Mouse (Mus musculus) neural tube, embryonic 12.5 days (tissue): ENCODE measurements around the gene Wnt10a. TPM values are rescaled to one million over a fixed set of nuclear protein-coding genes. Genes with fewer than 3 reads are reported as not detected.
A peak's percentile ranks its signal among the peaks of the same experiment; 100 is the strongest.

Experiments
- ATAC-seq: fragments of 200-750 bp; cut with Nextera tagmentation; 2 replicates; pipeline ENCODE4 v1.8.0; 2017; ENCODE audit warnings: low read depth, mild to moderate bottlenecking, moderate TSS enrichment, moderate library complexity; ENCODE audit not compliant: low FRiP score
- H3K27ac ChIP-seq: fragments of 300-500 bp; sonication (generic); 2 replicates; pipeline ENCODE4 v1.5.1; 2016
- H3K27me3 ChIP-seq: fragments of 300-500 bp; sonication (generic); replicated peaks from 2 replicates; pipeline ENCODE4 v1.6.1; 2016; ENCODE audit warnings: mild to moderate bottlenecking
- H3K36me3 ChIP-seq: fragments of 300-500 bp; sonication (generic); 2 replicates; pipeline ENCODE4 v1.6.1; 2016; ENCODE audit warnings: mild to moderate bottlenecking
- H3K4me1 ChIP-seq: fragments of 300-500 bp; sonication (generic); 2 replicates; pipeline ENCODE4 v1.6.1; 2016
- H3K4me2 ChIP-seq: fragments of 300-500 bp; sonication (generic); replicated peaks from 2 replicates; pipeline ENCODE4 v1.6.1; 2016; ENCODE audit warnings: mild to moderate bottlenecking
- H3K4me3 ChIP-seq: fragments of 300-500 bp; sonication (generic); 2 replicates; pipeline ENCODE4 v1.5.1; 2016
- H3K9ac ChIP-seq: fragments of 300-500 bp; sonication (generic); 2 replicates; pipeline ENCODE4 v1.6.1; 2016; ENCODE audit warnings: mild to moderate bottlenecking
- H3K9me3 ChIP-seq: fragments of 300-500 bp; sonication (generic); 2 replicates; pipeline ENCODE4 v1.6.1; 2016; ENCODE audit warnings: mild to moderate bottlenecking
- WGBS: fragments of 180-500 bp; shearing (Covaris S2); methylation state at CpG from one replicate; pipeline ENCODE4 v1.1.7; 2016; 5-methylcytosine and 5-hydroxymethylcytosine counted together
- polyA plus RNA-seq: library from polyadenylated mRNA; unstranded; fragments of >200 nt; fragmentation: Nextera tagmentation; extraction: Ambion mirVana; gene quantifications from 2 replicates; pipeline ENCODE4 v1.2.1, GENCODE M21; 2016

Wnt10a gene
- polyA plus RNA-seq, 1 experiment from 2014 or later = 1.2 TPM

GRCm38 (mm10) chr1:74824518-74825302 lies 33.4 kb downstream of the Wnt10a start:
- no peaks in the 10 kb centered on the region for H3K27me3 ChIP-seq
- no peaks in the 10 kb centered on the region for H3K36me3 ChIP-seq
- H3K27ac ChIP-seq = 0 out of 2 replicates have a peak overlapping the region, but pooled peaks have one; percentile 6
- H3K9me3 ChIP-seq = no peaks in the 10 kb centered on the region
- no peak overlapping the region for H3K4me3 ChIP-seq
- peak; percentile 80 for ATAC-seq
- H3K4me2 ChIP-seq = no peak overlapping the region
- H3K4me1 ChIP-seq = peaks cover 5% of the 10 kb centered on the region; the same call in 1 of the 2 replicates
- WGBS = 10% methylated on average over 14 of the region's 14 CpGs
- no peak overlapping the region for H3K9ac ChIP-seq

- no peak for ATAC-seq
- Histone ChIP-seq H3K4me1 (peaks cover 3% of the 10 kb centered on the region; the same call in 1 of the 2 replicates), H3K9me3 (no peaks in the 10 kb centered on the region), H3K4me3 (no peak overlapping the region), H3K27ac (no peak overlapping the region), H3K9ac (no peak overlapping the region), H3K27me3 (no peaks in the 10 kb centered on the region), H3K36me3 (no peaks in the 10 kb centered on the region), H3K4me2 (no peak overlapping the region)
- 86% methylated on average over 9 of the region's 9 CpGs for WGBS
Measured at GRCm38 (mm10) chr1:74830061-74830460, 38.7 kb downstream of the Wnt10a start.

- no peak overlapping the region for H3K27ac ChIP-seq
- no peak for ATAC-seq
- no peak overlapping the region for H3K9ac ChIP-seq
- H3K27me3 ChIP-seq = no peaks in the 10 kb centered on the region
- H3K4me3 ChIP-seq = no peak overlapping the region
- H3K4me2 ChIP-seq = no peak overlapping the region
- no peaks in the 10 kb centered on the region for H3K36me3 ChIP-seq
- 77% methylated on average over 3 of the region's 3 CpGs for WGBS
- no peaks in the 10 kb centered on the region for H3K4me1 ChIP-seq
- no peaks in the 10 kb centered on the region for H3K9me3 ChIP-seq
Measured at GRCm38 (mm10) chr1:74833255-74833654, 41.9 kb downstream of the Wnt10a start.

GRCm38 (mm10) chr1:74843090-74843489 lies 51.8 kb downstream of the Wnt10a start:
- Histone ChIP-seq H3K36me3 (no peaks in the 10 kb centered on the region), H3K4me3 (no peak overlapping the region), H3K9ac (no peak overlapping the region), H3K27ac (no peak overlapping the region), H3K9me3 (no peaks in the 10 kb centered on the region), H3K27me3 (no peaks in the 10 kb centered on the region), H3K4me1 (no peaks in the 10 kb centered on the region), H3K4me2 (no peak overlapping the region)
- 91% methylated on average over 5 of the region's 5 CpGs for WGBS
- no peak for ATAC-seq

GRCm38 (mm10) chr1:74846341-74846740 lies 55.0 kb downstream of the Wnt10a start:
- WGBS = 49% methylated on average over 9 of the region's 9 CpGs
- H3K9ac ChIP-seq = no peak overlapping the region
- no peak overlapping the region for H3K4me3 ChIP-seq
- H3K4me1 ChIP-seq = peaks cover 11% of the 10 kb centered on the region
- no peak overlapping the region for H3K4me2 ChIP-seq
- H3K27me3 ChIP-seq = no peaks in the 10 kb centered on the region
- H3K36me3 ChIP-seq = no peaks in the 10 kb centered on the region
- H3K9me3 ChIP-seq = no peaks in the 10 kb centered on the region
- ATAC-seq = no peak
- no peak overlapping the region for H3K27ac ChIP-seq

- Histone ChIP-seq H3K4me3 (no peak overlapping the region), H3K27ac (no peak overlapping the region), H3K4me2 (no peak overlapping the region), H3K27me3 (0 out of 2 replicates have a peak, but pooled peaks cover 6% of the 10 kb centered on the region), H3K4me1 (peaks cover 22% of the 10 kb centered on the region), H3K9me3 (no peaks in the 10 kb centered on the region), H3K36me3 (no peaks in the 10 kb centered on the region), H3K9ac (no peak overlapping the region)
- 42% methylated on average over 5 of the region's 5 CpGs for WGBS
- no peak for ATAC-seq
Measured at GRCm38 (mm10) chr1:74848946-74849345, 57.6 kb downstream of the Wnt10a start.

- Histone ChIP-seq H3K27me3 (peaks cover 11% of the 10 kb centered on the region), H3K4me1 (peaks cover 28% of the 10 kb centered on the region), H3K4me3 (no peak overlapping the region), H3K9ac (no peak overlapping the region), H3K9me3 (no peaks in the 10 kb centered on the region), H3K4me2 (no peak overlapping the region), H3K27ac (no peak overlapping the region), H3K36me3 (no peaks in the 10 kb centered on the region)
- ATAC-seq = no peak
- WGBS = 35% methylated on average over 6 of the region's 6 CpGs
Measured at GRCm38 (mm10) chr1:74850251-74850650, 58.9 kb downstream of the Wnt10a start.

- WGBS = 15% methylated on average over 6 of the region's 6 CpGs
- H3K36me3 ChIP-seq = no peaks in the 10 kb centered on the region
- peaks cover 37% of the 10 kb centered on the region for H3K4me1 ChIP-seq
- H3K4me3 ChIP-seq = no peak overlapping the region
- ATAC-seq = no peak
- no peaks in the 10 kb centered on the region for H3K9me3 ChIP-seq
- H3K27ac ChIP-seq = 0 out of 2 replicates have a peak overlapping the region, but pooled peaks have one; percentile 10
- H3K9ac ChIP-seq = no peak overlapping the region
- H3K27me3 ChIP-seq = peaks cover 19% of the 10 kb centered on the region
- peak overlapping the region; percentile 25; the same call in 1 of the 2 replicates for H3K4me2 ChIP-seq
Measured at GRCm38 (mm10) chr1:74851001-74851775, 59.9 kb downstream of the Wnt10a start.

Other genes starting within 250 kb of the Wnt10a start
- gene Plcd4, start 248.6 kb upstream of the Wnt10a start, polyA plus RNA-seq = 2.2 and 2.9 TPM in 2 replicates
- gene Usp37, start 247.2 kb upstream of the Wnt10a start, polyA plus RNA-seq = 30.2 and 33.1 TPM in 2 replicates
- gene Zfp142, start 203.3 kb upstream of the Wnt10a start, polyA plus RNA-seq = 8.5 and 10.3 TPM in 2 replicates
- gene Bcs1l, start 203.2 kb upstream of the Wnt10a start, polyA plus RNA-seq = 17.3 and 19.4 TPM in 2 replicates
- 35.5 and 37.8 TPM in 2 replicates for gene Rnf25, start 190.1 kb upstream of the Wnt10a start, polyA plus RNA-seq
- gene Stk36, start 190.1 kb upstream of the Wnt10a start, polyA plus RNA-seq = 22.8 and 22.9 TPM in 2 replicates
- gene Ttll4, start 129.8 kb upstream of the Wnt10a start, polyA plus RNA-seq = 25.8 and 28.5 TPM in 2 replicates
- gene Cyp27a1, start 77.9 kb upstream of the Wnt10a start, polyA plus RNA-seq = 3.9 and 6.3 TPM in 2 replicates
- gene Prkag3, start 42.3 kb upstream of the Wnt10a start, polyA plus RNA-seq = 0.10 and 0.40 TPM in 2 replicates
- gene Wnt6, start 19.6 kb upstream of the Wnt10a start, polyA plus RNA-seq = 12.5 and 13.8 TPM in 2 replicates
- gene Cdk5r2, start 63.4 kb downstream of the Wnt10a start, polyA plus RNA-seq = 5.7 and 7.6 TPM in 2 replicates
- gene Fev, start 93.9 kb downstream of the Wnt10a start, polyA plus RNA-seq = 0.32 TPM in 1 of 2 replicates, not detected in the other
- not detected in 2 replicates for gene Cryba2, start 101.6 kb downstream of the Wnt10a start, polyA plus RNA-seq
- 0.08 TPM in 1 of 2 replicates, not detected in the other for gene Cfap65, start 144.1 kb downstream of the Wnt10a start, polyA plus RNA-seq
- gene Ihh, start 160.2 kb downstream of the Wnt10a start, polyA plus RNA-seq = 0.24 and 0.28 TPM in 2 replicates